Mouse (Mus musculus) adrenal gland, postnatal 36 days (tissue): ENCODE results near the gene Atp5g2. TPM values are rescaled to one million over a fixed set of nuclear protein-coding genes. Genes with fewer than 3 reads are reported as not detected.

Experiments used
- microRNA-seq: library from miRNA; unstranded; fragments of <30 nt; microRNA quantifications from one replicate; pipeline ENCODE4 v1.2.0, GENCODE M21; 2021
- total RNA-seq, 2 experiments: library from RNA; stranded (reverse); gene quantifications; 2 replicates each; pipeline ENCODE4 v1.2.3; 2021

The Atp5g2 gene
- total RNA-seq, 2 experiments from 2014 or later: 16.8 to 20.8 TPM

Small RNA genes within 50 kb of the gene (microRNA-seq; reads per million reads assigned to microRNA genes)
- gene Mir688: not detected

Other genes starting within 250 kb of the Atp5g2 start
- gene Amhr2, start 227.0 kb downstream of the Atp5g2 start, total RNA-seq: 1 to 10 TPM; 1.2 to 2.5 TPM
- 100 to 1,000 TPM; 112 to 116 TPM for gene Prr13, start 213.3 kb downstream of the Atp5g2 start, total RNA-seq
- 100 to 1,000 TPM; 724 to 759 TPM for gene Pcbp2, start 201.8 kb downstream of the Atp5g2 start, total RNA-seq
- not detected for gene Gm10337, start 168.6 kb downstream of the Atp5g2 start, total RNA-seq
- 1 to 10 TPM; 8.0 to 8.9 TPM for gene Map3k12, start 155.3 kb downstream of the Atp5g2 start, total RNA-seq
- gene Tarbp2, start 154.2 kb downstream of the Atp5g2 start, total RNA-seq: 10 to 100 TPM; 32.5 to 33.5 TPM
- 1 to 10 TPM; 2.5 to 3.6 TPM for gene Npff, start 147.4 kb downstream of the Atp5g2 start, total RNA-seq
- 1 to 10 TPM; 1.2 to 1.4 TPM for gene Gm28047, start 47.3 kb downstream of the Atp5g2 start, total RNA-seq
- 10 to 100 TPM; 65.5 to 66.3 TPM for gene Atf7, start 46.9 kb downstream of the Atp5g2 start, total RNA-seq
- 100 to 1,000 TPM in 1 of 2 experiments, 10 to 100 TPM in 1; 92.7 to 110 TPM for gene Calcoco1, start 49.8 kb upstream of the Atp5g2 start, total RNA-seq
- not detected for gene Hoxc13, start 248.8 kb upstream of the Atp5g2 start, total RNA-seq